Mouse (Mus musculus) liver, adult 2 months (tissue): ENCODE data around the gene Ints1. TPM values are rescaled to one million over a fixed set of nuclear protein-coding genes. Genes with fewer than 3 reads are reported as not detected.

Source experiments
- DNase-seq: peaks from one replicate; pipeline ENCODE4 v3.0.0-alpha.2; 2011; ENCODE audit warnings: low read depth, low spot score; ENCODE audit errors: extremely low read depth
- H3K27ac ChIP-seq: fragments of 200-500 bp; replicated peaks from 2 replicates; pipeline ENCODE4 v1.5.1; 2012; ENCODE audit warnings: low read depth, mild to moderate bottlenecking, control low read depth, inconsistent platforms, low read length; ENCODE audit not compliant: insufficient read depth
- H3K27me3 ChIP-seq: fragments of 200-500 bp; 2 replicates; pipeline ENCODE4 v1.6.1; 2012; ENCODE audit warnings: mild to moderate bottlenecking, moderate library complexity, low read length, inconsistent platforms; ENCODE audit not compliant: control insufficient read depth, insufficient read depth
- H3K36me3 ChIP-seq: fragments of 200-500 bp; 2 replicates; pipeline ENCODE4 v1.6.1; 2012; ENCODE audit warnings: low read length, inconsistent platforms; ENCODE audit not compliant: control insufficient read depth, insufficient read depth
- H3K4me1 ChIP-seq: fragments of 200-500 bp; 2 replicates; pipeline ENCODE4 v1.6.1; 2011; ENCODE audit warnings: low read length; ENCODE audit not compliant: control insufficient read depth, insufficient read depth
- H3K4me3 ChIP-seq: fragments of 200-500 bp; 2 replicates; pipeline ENCODE4 v1.5.1; 2011; ENCODE audit warnings: low read depth, mild to moderate bottlenecking, control low read depth, low read length, moderate library complexity; ENCODE audit not compliant: insufficient read depth
- H3K79me2 ChIP-seq: fragments of 200-500 bp; 2 replicates; pipeline ENCODE4 v1.6.1; 2012; ENCODE audit warnings: inconsistent platforms, mild to moderate bottlenecking, low read length, moderate library complexity; ENCODE audit not compliant: control insufficient read depth, insufficient read depth
- H3K9ac ChIP-seq: fragments of 200-500 bp; 2 replicates; pipeline ENCODE4 v1.6.1; 2012; ENCODE audit warnings: low read depth, mild to moderate bottlenecking, control low read depth, inconsistent platforms, low read length
- CTCF ChIP-seq: fragments of 200-500 bp; IDR thresholded peaks from 2 replicates; pipeline ENCODE4 v1.5.1; 2011; ENCODE audit warnings: low read depth, low read length, control low read depth
- POLR2A ChIP-seq: fragments of 200-500 bp; IDR thresholded peaks from 2 replicates; pipeline ENCODE4 v1.6.1; 2011; ENCODE audit warnings: low read length, control low read depth; ENCODE audit not compliant: insufficient read depth; ENCODE audit errors: extremely low read depth
- WGBS: fragments of 180-500 bp; shearing (Covaris S2); methylation state at CpG from one replicate; pipeline ENCODE4 v1.1.7; 2018; 5-methylcytosine and 5-hydroxymethylcytosine counted together
- polyA plus RNA-seq: library from polyadenylated mRNA; depleted of rRNA; stranded (reverse); fragments of >200 nt; gene quantifications from 2 replicates; pipeline ENCODE4 v1.2.3, GENCODE M21; 2012; rRNA removed
- total RNA-seq: library from RNA; depleted of rRNA; stranded (reverse); fragments of >200 nt; gene quantifications from 2 replicates; pipeline ENCODE4 v1.2.3, GENCODE M21; 2014; rRNA removed

Gene Ints1
- total and polyA plus RNA-seq, 2 experiments, result 10.0 to 25.2 TPM

- H3K27ac ChIP-seq, result no peak overlapping the region
- no peak for DNase-seq
- no peaks in the 10 kb centered on the region for H3K27me3 ChIP-seq
- H3K79me2 ChIP-seq, result no peaks in the 10 kb centered on the region
- TF ChIP-seq CTCF, result no peak
- TF ChIP-seq POLR2A, result no peak
- H3K9ac ChIP-seq, result no peak overlapping the region
- H3K36me3 ChIP-seq, result no peaks in the 10 kb centered on the region
- H3K4me3 ChIP-seq, result no peak overlapping the region
- no peaks in the 10 kb centered on the region for H3K4me1 ChIP-seq
- 67% methylated on average over 6 of the region's 6 CpGs for WGBS
These were observed 56.9 kb downstream of the Ints1 start for GRCm38 (mm10) chr5:139718540-139718939.

DNA sequence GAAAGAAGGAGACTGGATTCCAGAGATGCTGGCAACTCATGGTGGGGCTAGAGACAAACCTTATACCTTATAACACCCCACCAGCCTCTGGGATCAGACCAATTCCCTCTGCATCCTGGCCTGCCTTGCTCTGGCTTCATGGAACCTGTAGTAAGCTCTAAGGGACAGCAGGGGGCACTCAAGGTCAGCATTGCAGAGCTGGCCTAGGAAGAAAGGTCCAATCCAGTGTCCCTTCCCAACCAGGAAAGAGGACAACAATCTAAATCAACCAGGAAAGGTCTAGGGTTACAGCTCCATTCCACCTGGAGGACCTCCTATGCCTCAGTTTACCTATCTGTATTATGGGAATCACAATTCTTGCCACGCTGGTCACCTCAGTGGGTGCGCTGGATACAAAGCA lies 57.8 kb downstream of the Ints1 start:
- no peak for DNase-seq
- H3K4me1 ChIP-seq, result no peaks in the 10 kb centered on the region
- WGBS, result 93% methylated on average over 2 of the region's 2 CpGs
- H3K4me3 ChIP-seq, result no peak overlapping the region
- H3K36me3 ChIP-seq, result no peaks in the 10 kb centered on the region
- H3K27ac ChIP-seq, result no peak overlapping the region
- no peak overlapping the region for H3K9ac ChIP-seq
- H3K27me3 ChIP-seq, result no peaks in the 10 kb centered on the region
- H3K79me2 ChIP-seq, result no peaks in the 10 kb centered on the region
- TF ChIP-seq POLR2A (no peak), CTCF (peak; percentile 93)

- no peaks in the 10 kb centered on the region for H3K27me3 ChIP-seq
- no peak overlapping the region for H3K9ac ChIP-seq
- TF ChIP-seq CTCF (no peak), POLR2A (no peak)
- no peaks in the 10 kb centered on the region for H3K36me3 ChIP-seq
- DNase-seq, result no peak
- H3K27ac ChIP-seq, result no peak overlapping the region
- no peaks in the 10 kb centered on the region for H3K4me1 ChIP-seq
- 93% methylated on average over 10 of the region's 10 CpGs for WGBS
- no peaks in the 10 kb centered on the region for H3K79me2 ChIP-seq
- no peak overlapping the region for H3K4me3 ChIP-seq
These were observed 69.0 kb downstream of the Ints1 start for GRCm38 (mm10) chr5:139706496-139706895.

DNA sequence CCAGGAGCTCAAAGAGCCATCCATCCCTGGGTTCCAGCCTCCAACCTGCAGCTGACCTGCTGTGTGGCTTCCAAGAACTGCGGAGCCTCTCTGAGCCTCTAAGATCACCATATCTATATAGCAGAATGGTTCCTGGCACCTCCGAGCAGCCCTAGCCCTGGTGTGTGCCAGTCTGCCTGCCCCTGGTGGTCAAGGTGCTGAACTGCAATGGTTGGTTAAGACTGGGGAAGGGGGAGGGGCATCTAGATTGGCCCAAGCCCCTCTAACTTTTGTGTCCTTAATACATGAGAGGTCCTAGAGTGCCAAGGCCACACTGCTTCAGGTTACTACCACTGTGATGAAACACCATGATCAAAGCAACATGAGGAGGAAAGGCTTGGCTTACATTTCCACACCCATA lies 72.6 kb downstream of the Ints1 start:
- WGBS, result 67% methylated on average over 2 of the region's 2 CpGs
- Histone ChIP-seq H3K79me2 (no peaks in the 10 kb centered on the region), H3K9ac (no peak overlapping the region), H3K27ac (no peak overlapping the region), H3K4me1 (no peaks in the 10 kb centered on the region), H3K4me3 (no peak overlapping the region), H3K27me3 (no peaks in the 10 kb centered on the region), H3K36me3 (no peaks in the 10 kb centered on the region)
- TF ChIP-seq CTCF (peak; percentile 64), POLR2A (no peak)
- no peak for DNase-seq

DNA sequence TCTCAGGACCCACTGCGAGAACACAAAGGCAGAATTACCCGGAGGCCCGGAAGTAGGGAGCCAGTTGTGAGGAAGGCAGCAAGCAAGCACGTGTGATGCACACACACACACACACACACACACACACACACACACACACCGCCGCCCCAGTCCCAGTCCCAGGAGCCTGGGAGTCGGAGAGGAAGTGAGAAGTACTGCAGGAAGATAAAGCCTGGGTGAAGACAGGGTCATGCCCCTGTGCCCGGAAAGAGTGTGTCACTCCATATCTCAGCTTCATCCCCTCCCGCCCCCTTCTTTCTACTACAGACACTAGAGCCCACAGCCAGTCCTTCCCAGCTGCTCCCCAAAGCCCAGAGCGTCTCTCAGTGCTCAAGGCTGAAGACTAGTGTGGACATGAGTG lies 73.2 kb downstream of the Ints1 start:
- no peak overlapping the region for H3K4me3 ChIP-seq
- H3K27me3 ChIP-seq, result no peaks in the 10 kb centered on the region
- no peaks in the 10 kb centered on the region for H3K36me3 ChIP-seq
- 48% methylated on average over 10 of the region's 10 CpGs for WGBS
- no peak overlapping the region for H3K9ac ChIP-seq
- no peak for DNase-seq
- TF ChIP-seq POLR2A, result no peak
- TF ChIP-seq CTCF, result no peak
- H3K4me1 ChIP-seq, result no peaks in the 10 kb centered on the region
- H3K27ac ChIP-seq, result 0 out of 2 replicates have a peak overlapping the region, but pooled peaks have one; percentile 21
- no peaks in the 10 kb centered on the region for H3K79me2 ChIP-seq

Other genes starting within 250 kb of the Ints1 start
- gene Uncx, start 232.2 kb downstream of the Ints1 start, total RNA-seq, result not detected in 2 replicates
- gene Uncx, start 232.2 kb downstream of the Ints1 start, polyA plus RNA-seq, result not detected in 2 replicates
- 1.1 and 1.3 TPM in 2 replicates for gene Micall2, start 39.3 kb downstream of the Ints1 start, total RNA-seq
- gene Micall2, start 39.3 kb downstream of the Ints1 start, polyA plus RNA-seq, result 0.86 and 1.2 TPM in 2 replicates
- gene Mafk, start 15.8 kb upstream of the Ints1 start, total RNA-seq, result 11.5 and 12.5 TPM in 2 replicates
- 6.3 and 7.0 TPM in 2 replicates for gene Mafk, start 15.8 kb upstream of the Ints1 start, polyA plus RNA-seq
- 6.5 and 9.3 TPM in 2 replicates for gene Tmem184a, start 44.2 kb upstream of the Ints1 start, total RNA-seq
- 39.2 and 45.1 TPM in 2 replicates for gene Tmem184a, start 44.2 kb upstream of the Ints1 start, polyA plus RNA-seq
- gene Gm26938, start 50.7 kb upstream of the Ints1 start, total RNA-seq, result not detected in 2 replicates
- not detected in 2 replicates for gene Gm26938, start 50.7 kb upstream of the Ints1 start, polyA plus RNA-seq
- gene Psmg3, start 51.2 kb upstream of the Ints1 start, total RNA-seq, result 11.1 and 12.7 TPM in 2 replicates
- 28.5 and 28.8 TPM in 2 replicates for gene Psmg3, start 51.2 kb upstream of the Ints1 start, polyA plus RNA-seq
- not detected in 2 replicates for gene Elfn1, start 132.3 kb upstream of the Ints1 start, total RNA-seq
- 0.02 and 0.13 TPM in 2 replicates for gene Elfn1, start 132.3 kb upstream of the Ints1 start, polyA plus RNA-seq